Mouse (Mus musculus): ENCODE data around the gene Sptb. TPM values are rescaled to one million over a fixed set of nuclear protein-coding genes. Genes with fewer than 3 reads are reported as not detected.

The Sptb gene
- polyA plus RNA-seq, 1 experiment from 2014 or later, result 5.2 TPM

DNA sequence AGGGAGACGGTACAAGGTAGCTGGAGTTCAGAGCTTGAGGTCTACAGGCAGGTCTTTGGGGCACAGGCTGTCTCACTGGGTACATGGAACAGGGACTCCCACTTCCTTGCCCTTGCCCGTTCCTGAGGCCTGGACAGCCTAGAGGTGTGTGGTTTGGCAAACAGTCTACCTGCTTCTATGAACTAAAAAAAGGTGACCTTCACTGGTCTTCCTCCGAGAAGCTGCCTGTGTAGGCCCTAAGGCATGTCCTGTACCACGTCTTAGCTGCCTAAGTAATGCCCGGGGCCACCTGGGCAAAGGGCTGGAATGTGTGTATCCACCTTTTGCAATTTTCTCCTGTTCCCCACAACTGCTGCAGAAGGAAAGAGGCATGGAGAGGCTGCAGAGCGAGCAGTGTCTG lies 137.0 kb downstream of the Sptb start:
- Histone ChIP-seq H3K4me3 (no peak overlapping the region), H3K4me1 (peaks cover 12% of the 10 kb centered on the region), H3K9me3 (no peaks in the 10 kb centered on the region), H3K27ac (replicated peaks) (no peak overlapping the region), H3K27me3 (replicated peaks) (no peaks in the 10 kb centered on the region), H3K4me2 (no peak overlapping the region), H3K36me3 (peaks cover 89% of the 10 kb centered on the region), H3K9ac (no peak overlapping the region)
- 86% methylated on average over 6 of the region's 6 CpGs for WGBS
- ATAC-seq (ENCODE audit: extremely low read depth, insufficient number of reproducible peaks, low FRiP score, low TSS enrichment), result no peak

- peaks cover 88% of the 10 kb centered on the region for H3K36me3 ChIP-seq
- no peak overlapping the region for H3K9ac ChIP-seq
- no peaks in the 10 kb centered on the region for H3K27me3 ChIP-seq (replicated peaks)
- no peak overlapping the region for H3K4me3 ChIP-seq
- ATAC-seq (ENCODE audit: extremely low read depth, insufficient number of reproducible peaks, low FRiP score, low TSS enrichment), result no peak
- H3K9me3 ChIP-seq, result no peaks in the 10 kb centered on the region
- H3K4me1 ChIP-seq, result peaks cover 12% of the 10 kb centered on the region
- 73% methylated on average over 27 of the region's 27 CpGs for WGBS
- H3K27ac ChIP-seq (replicated peaks), result no peak overlapping the region
- H3K4me2 ChIP-seq, result no peak overlapping the region
These were observed 137.8 kb downstream of the Sptb start for GRCm38 (mm10) chr12:76572261-76573251.

- Histone ChIP-seq H3K9me3 (0 out of 2 replicates have a peak, but pooled peaks cover 4% of the 10 kb centered on the region), H3K27ac (replicated peaks) (no peak overlapping the region), H3K4me1 (peaks cover 12% of the 10 kb centered on the region), H3K36me3 (peaks cover 88% of the 10 kb centered on the region), H3K27me3 (replicated peaks) (no peaks in the 10 kb centered on the region), H3K4me3 (no peak overlapping the region), H3K9ac (no peak overlapping the region), H3K4me2 (no peak overlapping the region)
- no peak for ATAC-seq (ENCODE audit: extremely low read depth, insufficient number of reproducible peaks, low FRiP score, low TSS enrichment)
- WGBS, result 81% methylated on average over 10 of the region's 10 CpGs
These were observed 139.1 kb downstream of the Sptb start for GRCm38 (mm10) chr12:76571266-76571665.

DNA sequence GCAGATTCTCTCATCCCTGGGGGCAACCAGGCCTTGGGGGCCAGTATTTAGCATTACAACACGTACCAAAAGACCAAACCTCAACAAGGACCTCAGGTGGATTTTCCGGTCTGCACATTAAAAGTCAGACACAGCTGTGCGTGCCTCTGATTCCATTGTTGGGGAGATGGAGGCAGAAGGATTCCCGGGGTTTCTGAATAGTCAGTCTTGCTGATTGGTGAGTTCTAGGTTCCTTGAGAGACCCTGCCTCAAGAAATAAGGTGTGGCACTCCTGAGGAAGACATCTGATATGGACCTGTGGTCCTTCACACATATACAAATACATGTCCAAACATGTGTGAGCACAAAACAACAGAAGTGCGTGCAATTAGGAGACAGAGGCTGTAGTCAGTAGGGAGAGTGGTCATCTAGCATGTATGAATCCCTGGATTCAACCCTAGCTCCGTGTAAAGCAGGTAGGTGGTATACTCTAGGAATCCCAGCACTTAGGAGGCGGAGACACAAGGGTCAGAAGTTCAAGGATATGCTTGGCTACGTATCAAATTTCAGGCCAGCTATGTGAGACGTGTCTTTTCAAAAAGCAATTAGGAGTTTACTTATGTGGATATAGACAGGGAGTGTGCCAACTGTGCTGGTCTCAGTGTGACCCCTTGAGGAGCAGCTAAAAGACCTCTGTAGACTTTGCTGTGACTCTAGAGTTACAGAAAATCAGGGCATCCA lies 140.0 kb downstream of the Sptb start:
- no peak for ATAC-seq (ENCODE audit: extremely low read depth, insufficient number of reproducible peaks, low FRiP score, low TSS enrichment)
- Histone ChIP-seq H3K4me1 (peaks cover 12% of the 10 kb centered on the region), H3K27ac (replicated peaks) (no peak overlapping the region), H3K4me2 (no peak overlapping the region), H3K9me3 (0 out of 2 replicates have a peak, but pooled peaks cover 4% of the 10 kb centered on the region), H3K36me3 (peaks cover 88% of the 10 kb centered on the region), H3K27me3 (replicated peaks) (no peaks in the 10 kb centered on the region), H3K4me3 (no peak overlapping the region), H3K9ac (0 out of 2 replicates have a peak overlapping the region, but pooled peaks have one; percentile 0)
- 67% methylated on average over 9 of the region's 9 CpGs for WGBS

- H3K9me3 ChIP-seq, result 0 out of 2 replicates have a peak, but pooled peaks cover 4% of the 10 kb centered on the region
- 89% methylated on average over 10 of the region's 10 CpGs for WGBS
- no peak overlapping the region for H3K4me2 ChIP-seq
- peaks cover 12% of the 10 kb centered on the region for H3K4me1 ChIP-seq
- H3K27me3 ChIP-seq (replicated peaks), result no peaks in the 10 kb centered on the region
- H3K4me3 ChIP-seq, result no peak overlapping the region
- ATAC-seq (ENCODE audit: extremely low read depth, insufficient number of reproducible peaks, low FRiP score, low TSS enrichment), result no peak
- H3K27ac ChIP-seq (replicated peaks), result no peak overlapping the region
- H3K36me3 ChIP-seq, result peaks cover 89% of the 10 kb centered on the region
- no peak overlapping the region for H3K9ac ChIP-seq
These were observed 144.1 kb downstream of the Sptb start for GRCm38 (mm10) chr12:76566284-76566683.

DNA sequence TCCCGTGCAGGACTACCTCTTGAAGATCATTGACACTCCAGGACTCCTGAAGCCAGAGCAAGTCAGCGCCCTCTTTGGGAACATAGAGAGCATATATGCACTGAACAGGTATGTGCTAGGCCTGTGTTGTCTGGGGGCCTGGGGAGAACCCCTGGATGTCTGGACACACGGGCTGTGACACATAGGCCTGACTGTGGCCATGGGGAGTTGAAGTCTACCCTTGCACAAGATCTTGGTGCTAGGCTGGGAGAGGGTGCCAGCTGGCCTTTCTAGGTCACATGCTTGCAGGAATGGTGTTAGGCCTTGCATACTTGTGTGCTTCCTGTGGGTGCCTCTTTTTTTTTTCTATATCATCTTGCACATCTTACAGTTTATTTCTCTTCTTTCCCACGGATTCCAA lies 148.2 kb downstream of the Sptb start:
- no peak overlapping the region for H3K27ac ChIP-seq (replicated peaks)
- H3K27me3 ChIP-seq (replicated peaks), result no peaks in the 10 kb centered on the region
- no peak overlapping the region for H3K9ac ChIP-seq
- peaks cover 75% of the 10 kb centered on the region for H3K36me3 ChIP-seq
- peaks cover 6% of the 10 kb centered on the region for H3K4me1 ChIP-seq
- H3K4me3 ChIP-seq, result no peak overlapping the region
- WGBS, result 86% methylated on average over 4 of the region's 4 CpGs
- H3K4me2 ChIP-seq, result no peak overlapping the region
- H3K9me3 ChIP-seq, result 0 out of 2 replicates have a peak, but pooled peaks cover under 1% of the 10 kb centered on the region
- no peak for ATAC-seq (ENCODE audit: extremely low read depth, insufficient number of reproducible peaks, low FRiP score, low TSS enrichment)

DNA sequence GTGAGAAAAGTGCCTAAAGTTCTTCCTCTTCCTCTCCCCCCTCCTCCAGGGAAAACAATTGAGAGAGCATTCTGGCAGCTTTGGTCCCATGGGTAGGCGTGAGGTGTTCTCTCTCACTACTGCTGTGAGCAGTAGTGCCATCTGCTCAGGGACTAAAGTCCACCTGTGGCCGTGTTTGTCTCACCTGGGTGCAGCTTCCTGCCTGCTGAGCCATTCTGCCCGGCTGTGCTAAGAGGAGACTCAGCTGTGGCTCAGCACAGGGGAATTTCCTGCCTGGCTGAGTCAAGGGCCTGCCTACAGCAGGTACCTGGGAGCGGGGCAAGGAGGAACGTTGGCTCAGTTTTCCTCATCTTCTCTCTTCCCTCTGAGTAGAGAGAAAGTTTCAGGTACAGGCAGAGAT lies 152.1 kb downstream of the Sptb start:
- H3K27me3 ChIP-seq (replicated peaks), result no peaks in the 10 kb centered on the region
- H3K27ac ChIP-seq (replicated peaks), result no peak overlapping the region
- ATAC-seq (ENCODE audit: extremely low read depth, insufficient number of reproducible peaks, low FRiP score, low TSS enrichment), result no peak
- WGBS, result 68% methylated on average over 5 of the region's 5 CpGs
- no peaks in the 10 kb centered on the region for H3K9me3 ChIP-seq
- peaks cover 35% of the 10 kb centered on the region for H3K36me3 ChIP-seq
- H3K4me2 ChIP-seq, result no peak overlapping the region
- H3K9ac ChIP-seq, result no peak overlapping the region
- no peak overlapping the region for H3K4me3 ChIP-seq
- H3K4me1 ChIP-seq, result peaks cover 46% of the 10 kb centered on the region

- no peak for ATAC-seq (ENCODE audit: extremely low read depth, insufficient number of reproducible peaks, low FRiP score, low TSS enrichment)
- Histone ChIP-seq H3K27me3 (replicated peaks) (no peaks in the 10 kb centered on the region), H3K4me2 (peak overlapping the region; percentile 16; the same call in 1 of the 2 replicates), H3K9me3 (no peaks in the 10 kb centered on the region), H3K9ac (no peak overlapping the region), H3K4me3 (no peak overlapping the region), H3K27ac (replicated peaks) (peak overlapping the region; percentile 12; the same call in 1 of the 2 replicates), H3K4me1 (peaks cover 59% of the 10 kb centered on the region), H3K36me3 (peaks cover 22% of the 10 kb centered on the region)
- WGBS, result 23% methylated on average over 6 of the region's 6 CpGs
These were observed 153.5 kb downstream of the Sptb start for GRCm38 (mm10) chr12:76556745-76557389.

DNA sequence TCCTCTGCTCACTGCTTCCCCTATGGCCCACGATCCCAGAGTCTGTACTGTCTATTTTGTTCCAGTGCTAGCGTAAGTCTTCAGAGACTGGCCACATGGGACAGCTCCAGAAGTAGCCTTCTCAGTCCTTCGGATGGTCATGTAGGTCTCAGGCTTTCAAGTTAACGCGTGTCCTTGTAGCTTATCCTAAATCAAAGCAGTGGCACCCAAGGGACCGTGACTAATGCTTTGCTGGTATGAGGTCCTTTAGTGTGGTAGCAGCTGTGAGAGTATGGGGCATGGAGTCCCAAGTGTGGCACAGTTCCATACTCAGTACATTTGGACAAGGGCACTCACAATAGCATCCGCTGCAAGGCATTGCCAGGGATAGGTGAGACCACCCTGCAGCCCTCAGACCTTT lies 154.2 kb downstream of the Sptb start:
- Histone ChIP-seq H3K4me2 (no peak overlapping the region), H3K4me1 (peaks cover 66% of the 10 kb centered on the region), H3K9ac (no peak overlapping the region), H3K9me3 (no peaks in the 10 kb centered on the region), H3K27me3 (replicated peaks) (no peaks in the 10 kb centered on the region), H3K4me3 (no peak overlapping the region), H3K36me3 (peaks cover 16% of the 10 kb centered on the region), H3K27ac (replicated peaks) (no peak overlapping the region)
- no peak for ATAC-seq (ENCODE audit: extremely low read depth, insufficient number of reproducible peaks, low FRiP score, low TSS enrichment)
- 78% methylated on average over 7 of the region's 7 CpGs for WGBS

DNA sequence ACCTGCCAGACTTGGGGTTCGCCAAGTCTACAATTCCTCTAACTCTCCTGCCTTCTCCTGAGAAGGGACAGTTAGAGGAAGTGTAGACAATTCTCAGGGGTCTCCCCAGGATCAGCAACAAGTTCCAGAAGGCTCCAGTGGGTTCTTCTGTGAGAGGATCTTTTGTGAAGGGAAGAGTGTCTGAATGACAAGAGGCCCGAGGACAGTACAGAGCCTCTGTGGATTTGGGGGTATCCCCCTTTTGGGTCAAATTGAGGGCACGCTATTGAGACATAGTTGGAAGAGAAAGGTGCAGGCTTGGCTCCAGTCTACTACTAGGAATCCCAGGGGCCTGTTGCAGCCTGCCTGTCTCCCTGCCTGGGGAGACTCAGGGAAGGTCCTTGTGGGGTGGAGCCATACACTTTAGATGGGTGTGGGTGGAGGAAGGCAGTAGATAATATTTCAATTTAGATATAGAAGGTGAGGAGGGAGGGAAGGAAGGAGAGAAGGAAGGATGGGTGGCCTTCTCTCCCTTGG lies 155.4 kb downstream of the Sptb start:
- WGBS, result 79% methylated on average over 3 of the region's 3 CpGs
- Histone ChIP-seq H3K4me1 (peaks cover 78% of the 10 kb centered on the region), H3K9me3 (no peaks in the 10 kb centered on the region), H3K4me3 (no peak overlapping the region), H3K9ac (no peak overlapping the region), H3K4me2 (no peak overlapping the region), H3K36me3 (peaks cover 3% of the 10 kb centered on the region), H3K27me3 (replicated peaks) (no peaks in the 10 kb centered on the region), H3K27ac (replicated peaks) (no peak overlapping the region)
- no peak for ATAC-seq (ENCODE audit: extremely low read depth, insufficient number of reproducible peaks, low FRiP score, low TSS enrichment)

GRCm38 (mm10) chr12:76554392-76554791 lies 156.0 kb downstream of the Sptb start:
- WGBS, result 81% methylated on average over 3 of the region's 3 CpGs
- Histone ChIP-seq H3K27ac (replicated peaks) (no peak overlapping the region), H3K4me3 (no peak overlapping the region), H3K9ac (no peak overlapping the region), H3K9me3 (no peaks in the 10 kb centered on the region), H3K4me2 (no peak overlapping the region), H3K36me3 (no peaks in the 10 kb centered on the region), H3K4me1 (peaks cover 84% of the 10 kb centered on the region), H3K27me3 (replicated peaks) (no peaks in the 10 kb centered on the region)
- ATAC-seq (ENCODE audit: extremely low read depth, insufficient number of reproducible peaks, low FRiP score, low TSS enrichment), result no peak
